Mouse (Mus musculus): ENCODE measurements around the gene Gm10959.

GRCm38 (mm10) chr3:122921676-122922527, 2.7 kb upstream of the Gm10959 start:
- no peak for TF ChIP-seq GATA1 (IDR thresholded peaks at IDR 0.05; ENCODE audit: low read length)
- no peak for TF ChIP-seq TAL1 (IDR thresholded peaks at IDR 0.05; ENCODE audit: low read length)

Data from erythroblast, embryonic 14.5 days (primary cell).